Mouse (Mus musculus) urinary bladder, postnatal 4 days (tissue): ENCODE data around the gene Hivep1.

Source experiments
- DNase-seq, 2 experiments: peaks; one replicate each; pipeline ENCODE4 v3.0.0; 2021 to 2022; ENCODE audit warnings: low spot score in 2 of 2

Hivep1 gene

GRCm38 (mm10) chr13:42228849-42229248, 177.0 kb downstream of the Hivep1 start:
- DNase-seq, result no peak

GRCm38 (mm10) chr13:42233741-42234419, 182.1 kb downstream of the Hivep1 start:
- no peak for DNase-seq

- no peak for DNase-seq
Measured at GRCm38 (mm10) chr13:42238520-42238919, 186.7 kb downstream of the Hivep1 start.

DNA sequence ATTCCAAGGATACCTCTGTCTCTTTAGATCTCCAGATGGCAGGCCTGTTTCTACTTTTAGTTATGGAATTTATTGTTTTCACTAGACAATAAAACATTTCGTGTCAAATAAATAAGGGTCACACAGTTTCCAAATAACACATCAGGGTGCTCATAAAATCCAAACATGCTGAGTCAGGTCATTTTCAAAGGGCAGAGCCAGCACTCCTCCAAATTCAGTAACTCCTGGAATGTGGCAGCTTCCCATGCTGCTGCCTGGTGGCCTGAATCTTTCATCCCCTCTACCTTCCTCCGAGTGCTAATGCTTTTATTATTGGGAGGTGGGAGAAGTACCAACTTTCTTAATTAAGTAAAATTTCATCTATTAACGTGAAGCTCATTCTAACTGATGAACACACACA, 190.3 kb downstream of the Hivep1 start:
- DNase-seq, result no peak
